Mouse (Mus musculus) CD4-positive helper T cell, adult 2 months (primary cell): Measurements from ENCODE around the gene Dock8.

Experiments
- DNase-seq: peaks from one replicate; pipeline ENCODE4 v3.0.0-alpha.2; 2012; ENCODE audit warnings: low read depth, missing footprints, low spot score

The Dock8 gene

DNA sequence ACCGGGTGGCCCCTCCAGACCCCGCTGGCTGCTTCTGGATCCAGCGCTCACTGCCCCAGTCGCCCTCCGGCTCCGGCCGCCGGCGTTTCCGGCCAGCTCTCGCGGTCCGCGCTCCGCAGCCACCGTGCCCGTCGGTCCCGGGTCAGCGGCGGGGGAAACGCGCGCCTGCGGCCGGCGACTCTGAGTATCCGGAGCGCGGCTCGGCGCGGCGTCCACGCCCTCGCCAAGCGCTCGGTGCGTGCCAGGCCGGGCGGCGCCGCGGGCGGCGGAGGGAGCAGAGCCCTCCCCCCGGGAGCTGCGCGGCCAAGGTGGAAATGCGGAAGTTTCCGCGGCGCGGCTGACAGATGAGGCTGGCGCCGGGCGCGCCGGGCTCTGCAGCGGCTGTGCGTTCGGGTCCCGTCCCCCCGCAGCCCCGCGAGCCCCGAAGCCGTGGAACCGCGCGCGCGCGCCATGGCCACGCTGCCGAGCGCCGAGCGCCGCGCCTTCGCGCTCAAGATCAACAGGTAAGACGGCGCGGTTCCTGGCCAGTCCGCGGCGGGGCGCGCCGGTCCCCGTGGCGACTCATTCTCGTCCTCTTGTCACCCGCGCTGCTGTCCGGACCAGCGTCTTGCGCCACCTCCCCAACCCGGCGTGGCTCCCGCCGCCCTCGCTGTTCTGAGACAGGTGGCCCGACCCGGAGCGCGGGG, at the start of gene Dock8:
Dock8 (plus strand) TSS at position 334 of the 686 bp plus-strand sequence.
- DNase-seq = peak; percentile 71

DNA sequence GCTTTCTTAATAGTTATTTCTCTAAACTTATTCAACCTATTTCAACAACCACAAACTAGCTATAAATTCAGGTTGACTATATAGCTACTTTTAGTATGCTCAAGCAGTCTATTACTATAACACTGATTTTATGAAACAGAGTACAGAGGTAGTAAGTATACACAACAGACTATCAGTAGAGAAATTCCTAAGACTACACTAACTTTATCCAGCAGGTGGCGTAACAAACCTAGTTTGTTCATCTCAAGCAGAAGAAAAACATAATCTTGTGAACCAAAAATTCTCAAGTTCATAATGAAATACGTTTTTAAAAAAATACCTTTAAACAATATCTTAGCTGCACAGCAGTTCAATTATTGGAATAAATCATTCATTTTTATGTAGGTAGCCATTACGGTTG, 40.8 kb upstream of the Dock8 start:
- peak; percentile 75 for DNase-seq

DNA sequence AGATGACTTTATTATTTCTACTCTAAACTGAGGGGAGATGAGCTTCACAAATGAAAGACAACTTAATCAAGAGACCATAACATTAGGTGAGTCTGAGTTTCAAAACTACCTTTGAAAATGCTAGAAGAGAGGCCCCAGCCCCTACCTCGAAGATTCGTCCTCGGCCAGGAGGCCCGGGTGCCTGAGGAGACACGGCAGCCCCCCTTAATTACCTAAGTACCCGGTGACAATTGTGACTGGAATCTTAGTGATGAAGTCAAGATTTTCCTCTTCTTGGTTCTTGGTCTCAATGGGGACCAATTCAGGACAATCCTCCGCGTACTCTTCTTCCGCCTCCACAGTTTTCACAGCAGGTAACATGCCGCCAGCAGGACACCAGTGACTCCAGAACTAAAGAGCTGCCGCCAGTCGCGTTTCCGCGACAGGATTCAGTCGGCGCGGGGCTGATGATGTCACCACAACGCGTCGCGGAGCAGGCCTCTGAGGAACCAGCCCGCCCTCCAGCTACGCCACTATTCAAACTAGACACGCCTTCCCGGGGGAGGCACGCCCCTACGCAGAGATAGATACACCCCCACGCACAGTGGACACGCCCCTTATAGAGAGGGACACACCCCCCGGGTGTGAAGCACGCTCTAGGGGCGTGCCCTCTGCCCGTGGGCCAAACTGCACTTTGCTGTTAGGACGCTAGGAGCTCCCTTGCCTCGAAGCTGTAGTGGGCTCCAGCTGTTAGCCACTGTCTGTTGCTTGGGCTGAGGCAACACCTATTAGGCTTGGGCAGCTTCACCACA, 38.0 kb upstream of the Dock8 start, which contains the start of gene Cbwd1:
Cbwd1 (minus strand) TSS at position 439 of the 791 bp plus-strand sequence.
- peak; percentile 99 for DNase-seq

- no peak for DNase-seq
These were observed 33.1 kb upstream of the Dock8 start for GRCm38 (mm10) chr19:24966203-24966602.

DNA sequence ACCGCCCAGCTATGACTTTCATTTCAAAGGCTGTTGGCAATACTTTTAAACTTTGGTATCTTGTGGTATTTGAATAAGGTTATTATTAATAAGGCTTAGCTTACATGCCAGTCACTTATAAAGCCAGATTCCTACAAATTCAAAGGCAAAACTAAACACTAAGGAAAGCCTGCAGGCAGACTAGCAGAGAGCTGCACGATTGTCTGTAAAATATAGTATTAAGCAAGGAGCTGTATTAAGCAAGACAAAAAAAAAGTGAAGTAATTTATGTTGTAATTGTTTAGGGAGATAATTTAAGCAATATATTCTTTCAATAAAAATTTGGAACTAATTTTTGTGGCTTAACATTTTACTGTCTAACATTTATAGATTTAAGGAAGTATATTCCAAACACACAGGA, 32.4 kb upstream of the Dock8 start:
- DNase-seq = no peak

- peak; percentile 74 for DNase-seq
These were observed 28.0 kb upstream of the Dock8 start for GRCm38 (mm10) chr19:24971307-24971706.

GRCm38 (mm10) chr19:24972701-24973390, 26.5 kb upstream of the Dock8 start:
- DNase-seq = no peak

GRCm38 (mm10) chr19:24977991-24978390, 21.3 kb upstream of the Dock8 start:
- no peak for DNase-seq

DNA sequence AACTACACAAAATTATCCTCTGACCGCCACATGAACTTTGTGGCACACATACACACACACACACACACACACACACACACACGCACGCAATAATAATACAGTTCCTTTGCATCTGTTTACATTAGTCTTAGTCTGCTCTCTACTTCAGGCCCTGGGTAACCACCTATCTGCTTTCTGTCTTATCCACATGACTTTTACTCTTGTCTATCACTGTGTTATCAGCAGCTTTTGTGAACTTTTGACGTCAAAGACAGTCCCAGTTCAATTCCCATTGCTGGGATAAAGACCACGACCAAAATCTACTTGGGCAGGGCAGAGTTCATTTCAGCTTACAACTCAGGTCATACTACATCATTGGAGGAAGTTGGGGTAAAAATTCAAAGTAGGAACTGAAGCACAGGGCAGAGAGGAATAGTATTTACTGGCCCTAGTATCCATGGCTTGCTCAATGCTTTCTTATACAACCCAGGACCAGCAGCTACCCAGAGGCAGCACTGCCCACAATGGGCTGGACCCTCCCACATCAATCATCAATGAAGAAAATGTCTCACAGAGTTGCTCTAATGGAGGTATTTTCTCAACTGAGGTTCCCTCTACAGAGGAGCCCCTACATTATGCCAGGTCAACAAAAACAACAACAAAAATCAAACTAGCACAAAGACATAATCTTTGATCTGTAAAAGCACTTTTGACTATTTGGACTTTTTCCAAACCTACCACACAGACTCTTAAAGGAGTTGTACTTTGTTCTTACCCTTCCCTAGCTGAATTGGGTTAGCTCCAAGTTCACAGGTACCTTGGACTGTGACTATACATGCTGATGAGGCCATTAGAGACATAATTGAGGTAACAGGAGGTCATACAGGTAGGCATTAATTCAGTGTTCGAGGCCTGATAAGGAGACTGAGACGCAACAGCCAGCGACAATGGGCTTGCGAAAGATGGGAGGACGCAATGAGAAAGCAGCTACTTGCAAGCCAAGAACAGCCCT, 20.2 kb upstream of the Dock8 start:
- no peak for DNase-seq

DNA sequence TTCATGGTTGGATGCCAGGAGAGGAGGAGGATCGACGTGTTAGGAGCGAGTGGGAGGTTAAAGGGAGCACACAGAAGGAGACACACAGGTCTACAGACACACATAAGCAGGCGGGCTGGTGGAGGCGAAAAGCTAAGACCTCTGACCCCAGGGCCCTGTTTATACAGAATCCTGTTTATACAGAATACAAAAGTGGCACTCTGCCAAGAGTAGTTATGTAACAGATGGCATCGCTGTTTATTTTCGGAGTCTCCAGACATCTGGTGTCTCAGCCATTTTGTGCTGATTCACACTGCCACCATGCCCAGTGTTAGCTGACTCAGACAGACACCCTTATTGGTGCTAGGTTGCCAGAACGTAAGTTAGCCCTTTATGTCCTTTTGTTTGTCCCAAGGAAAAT, 18.0 kb upstream of the Dock8 start:
- DNase-seq = no peak

GRCm38 (mm10) chr19:24983050-24983449, 16.3 kb upstream of the Dock8 start:
- DNase-seq = no peak

DNA sequence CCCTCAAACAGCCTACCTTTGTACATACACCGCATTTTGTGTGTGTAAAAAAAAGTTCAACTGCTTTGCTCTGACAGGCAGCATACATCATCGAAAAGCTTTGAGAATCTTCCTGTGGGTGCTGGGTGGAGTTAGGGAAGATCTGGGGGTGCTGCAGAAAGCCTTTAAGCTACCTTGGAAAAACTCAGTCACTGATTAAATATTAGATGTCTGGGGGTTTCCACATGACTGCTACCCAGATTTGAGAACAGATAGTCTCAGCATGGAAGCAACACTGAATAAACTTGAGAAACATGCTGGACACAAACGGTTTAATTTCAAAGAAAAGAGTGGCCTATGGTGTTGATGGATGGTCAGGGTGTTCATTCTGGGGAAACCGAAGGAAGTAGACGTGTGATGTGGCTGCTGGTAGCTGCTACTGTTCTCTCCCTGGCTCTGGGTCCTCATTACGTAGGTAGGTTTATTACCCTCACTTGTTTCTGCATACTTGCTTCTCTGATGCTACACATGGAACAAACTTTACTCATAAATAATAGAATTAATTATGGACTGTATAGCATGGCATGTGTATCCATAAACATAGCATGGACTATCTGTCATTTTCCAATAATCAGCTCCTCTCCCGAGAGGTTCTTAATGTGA, 15.4 kb upstream of the Dock8 start:
- DNase-seq = peak; percentile 48

GRCm38 (mm10) chr19:24985045-24985444, 14.3 kb upstream of the Dock8 start:
- DNase-seq = no peak

DNA sequence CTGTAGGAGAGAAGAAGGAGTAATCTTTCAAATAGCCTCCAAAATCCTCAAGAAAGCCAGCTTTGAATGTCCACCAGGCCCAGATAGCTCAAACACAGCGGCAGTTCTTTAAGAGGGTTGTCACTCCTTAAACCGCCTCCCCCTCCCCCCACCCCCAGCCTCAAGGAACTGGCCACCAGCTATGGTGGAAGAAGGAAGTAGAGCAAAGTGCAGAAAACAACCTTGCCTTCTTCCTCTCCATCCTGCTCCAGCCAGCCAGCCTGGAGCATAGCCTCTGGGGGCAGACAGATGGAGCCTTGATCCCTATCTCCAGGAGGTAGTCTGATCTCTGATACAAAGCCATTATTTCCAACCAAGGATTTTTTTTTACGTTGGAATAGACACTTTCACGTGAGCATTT, 12.0 kb upstream of the Dock8 start:
- DNase-seq = no peak

GRCm38 (mm10) chr19:24988831-24989230, 10.5 kb upstream of the Dock8 start:
- DNase-seq = no peak

DNA sequence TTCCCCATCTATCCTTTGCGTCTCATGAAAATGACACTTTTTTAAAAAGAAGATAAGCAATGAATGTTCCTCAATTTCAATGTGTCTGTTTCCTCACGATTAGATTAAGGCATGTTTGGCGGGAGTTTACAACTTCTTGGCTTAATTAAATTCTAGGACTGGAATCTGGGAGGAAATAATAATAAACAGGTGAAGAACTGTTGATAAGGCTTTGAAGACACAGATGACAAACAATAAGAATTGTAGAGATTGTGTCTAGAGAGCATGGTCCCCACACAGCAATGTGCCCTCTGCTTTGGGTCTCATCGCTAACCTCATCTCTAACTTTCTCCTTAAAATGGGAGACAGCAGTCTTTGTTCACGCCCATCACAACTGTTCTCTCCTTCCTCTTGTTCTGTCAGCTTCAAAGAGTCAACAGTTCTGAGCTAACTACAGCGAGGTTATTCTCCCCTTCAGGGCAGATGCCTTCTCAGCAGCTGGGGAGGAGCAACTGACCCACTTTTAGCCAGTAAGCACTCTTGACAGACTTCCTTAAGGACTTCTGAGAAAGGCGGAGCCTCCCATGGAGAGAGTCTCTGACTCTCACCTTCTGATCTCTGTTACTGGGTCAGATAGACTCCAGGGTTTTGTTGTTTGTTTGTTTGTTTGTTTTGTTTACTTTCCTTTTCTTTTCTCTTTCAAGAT, 9.1 kb upstream of the Dock8 start:
- DNase-seq = no peak

DNA sequence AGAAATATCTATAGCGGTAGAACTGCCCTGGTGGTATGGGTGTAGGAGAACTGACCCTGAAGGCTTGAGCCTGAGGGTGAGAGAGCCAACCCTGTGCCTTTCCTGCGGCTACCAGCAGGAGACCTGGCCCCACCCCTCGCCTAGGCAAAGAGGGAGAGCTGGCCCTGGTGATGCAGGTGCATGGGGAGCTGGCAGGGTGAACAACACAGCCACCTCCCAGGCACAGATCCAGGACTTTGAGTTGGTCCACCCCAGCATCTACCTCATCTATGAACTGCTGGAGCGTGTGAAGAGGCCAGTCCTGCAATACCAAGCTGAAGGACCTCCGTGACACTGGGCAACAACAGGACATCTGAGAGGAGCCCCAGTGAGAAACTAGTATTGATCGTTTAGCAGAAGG, 5.8 kb upstream of the Dock8 start:
- no peak for DNase-seq

GRCm38 (mm10) chr19:24994900-24995299, 4.4 kb upstream of the Dock8 start:
- DNase-seq = no peak

DNA sequence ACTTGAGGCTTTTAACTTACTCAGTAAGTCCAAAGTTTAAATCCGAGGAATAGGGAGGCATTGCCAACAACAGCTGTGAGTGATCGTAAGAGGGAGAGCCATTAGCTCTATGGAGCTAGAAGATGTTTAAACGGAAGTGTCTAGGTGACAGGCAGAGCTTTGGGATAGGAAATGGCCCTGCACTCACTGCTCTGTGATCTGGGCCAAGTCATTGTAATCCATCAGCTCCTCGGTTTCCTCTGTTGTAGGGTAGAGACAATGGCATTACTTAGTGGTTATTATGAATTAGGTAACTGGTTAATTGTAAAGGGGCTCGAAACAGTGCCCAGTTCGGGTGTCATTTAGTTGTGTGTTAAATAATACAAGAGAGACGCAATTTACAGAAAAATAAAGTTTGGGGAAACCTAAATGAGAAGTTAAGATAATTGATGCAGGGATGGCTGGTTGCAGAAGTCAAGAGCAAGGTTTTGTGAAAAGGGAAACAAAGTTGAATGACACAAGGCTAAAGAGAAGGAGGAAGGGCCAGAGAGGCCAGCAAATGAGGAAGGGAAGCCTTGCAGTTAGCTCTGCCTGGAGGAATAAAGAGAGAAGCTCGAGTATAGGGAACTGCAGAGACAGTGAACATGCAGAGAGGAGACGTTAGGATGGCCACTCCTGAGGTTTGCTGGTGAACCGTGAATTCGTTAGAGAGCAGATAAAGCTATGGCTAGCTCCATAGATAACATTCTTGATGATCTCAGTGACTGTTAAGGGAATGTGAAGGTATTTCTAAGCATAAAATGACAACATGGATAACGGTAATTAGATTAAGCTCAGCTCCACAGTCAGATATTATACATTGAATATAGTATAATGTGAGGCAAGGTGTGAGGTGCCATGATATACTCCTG, 2.3 kb upstream of the Dock8 start:
- no peak for DNase-seq
